Mouse (Mus musculus): ENCODE measurements at regions not wholly inside any gene's neighbourhood (a gene's known extent, or its start where the extent isn't known, plus 50 kb on each side); places are given as distances from the start of the nearest gene placed in this dataset.

- no peak for DNase-seq (ENCODE audit: low read depth)
Measured at GRCm38 (mm10) chr15:63171003-63171402, 674.0 kb downstream of the Gsdmc2 start.

GRCm38 (mm10) chr15:63170171-63170570, 674.8 kb downstream of the Gsdmc2 start:
- no peak for DNase-seq (ENCODE audit: low read depth)

GRCm38 (mm10) chr15:63166411-63166810, 678.6 kb downstream of the Gsdmc2 start:
- no peak for DNase-seq (ENCODE audit: low read depth)

GRCm38 (mm10) chr15:63163550-63164279, 681.3 kb downstream of the Gsdmc2 start:
- DNase-seq (ENCODE audit: low read depth), result no peak

GRCm38 (mm10) chr15:63162881-63163549, 682.0 kb downstream of the Gsdmc2 start:
- no peak for DNase-seq (ENCODE audit: low read depth)

- no peak for DNase-seq (ENCODE audit: low read depth)
Measured at GRCm38 (mm10) chr15:63123123-63123688, 721.8 kb downstream of the Gsdmc2 start.

- no peak for DNase-seq (ENCODE audit: low read depth)
Measured at GRCm38 (mm10) chr15:63112918-63113317, 732.1 kb downstream of the Gsdmc2 start.

GRCm38 (mm10) chr15:63100093-63100492, 744.9 kb downstream of the Gsdmc2 start:
- no peak for DNase-seq (ENCODE audit: low read depth)

GRCm38 (mm10) chr15:63081972-63082371, 763.0 kb downstream of the Gsdmc2 start:
- no peak for DNase-seq (ENCODE audit: low read depth)

GRCm38 (mm10) chr15:63079825-63080224, 765.2 kb downstream of the Gsdmc2 start:
- DNase-seq (ENCODE audit: low read depth), result no peak

- DNase-seq (ENCODE audit: low read depth), result no peak
Measured at GRCm38 (mm10) chr15:63071921-63072320, 773.1 kb downstream of the Gsdmc2 start.

- no peak for DNase-seq (ENCODE audit: low read depth)
Measured at GRCm38 (mm10) chr15:63067126-63067525, 777.9 kb downstream of the Gsdmc2 start.

- DNase-seq (ENCODE audit: low read depth), result no peak
Measured at GRCm38 (mm10) chr15:63066020-63066439, 778.9 kb downstream of the Gsdmc2 start.

- DNase-seq (ENCODE audit: low read depth), result no peak
Measured at GRCm38 (mm10) chr15:63061891-63062290, 783.1 kb downstream of the Gsdmc2 start.

- DNase-seq (ENCODE audit: low read depth), result no peak
Measured at GRCm38 (mm10) chr15:63060826-63061225, 784.2 kb downstream of the Gsdmc2 start.

GRCm38 (mm10) chr15:63052570-63053255, 792.3 kb downstream of the Gsdmc2 start:
- no peak for DNase-seq (ENCODE audit: low read depth)

- DNase-seq (ENCODE audit: low read depth), result no peak
Measured at GRCm38 (mm10) chr15:63050033-63050432, 794.9 kb downstream of the Gsdmc2 start.

GRCm38 (mm10) chr15:63042367-63042766, 802.6 kb downstream of the Gsdmc2 start:
- DNase-seq (ENCODE audit: low read depth), result no peak

- DNase-seq (ENCODE audit: low read depth), result no peak
Measured at GRCm38 (mm10) chr15:63036241-63036640, 808.7 kb downstream of the Gsdmc2 start.

- no peak for DNase-seq (ENCODE audit: low read depth)
Measured at GRCm38 (mm10) chr15:63020826-63021225, 824.2 kb downstream of the Gsdmc2 start.

- DNase-seq (ENCODE audit: low read depth), result no peak
Measured at GRCm38 (mm10) chr15:63017966-63018365, 827.0 kb downstream of the Gsdmc2 start.

- DNase-seq (ENCODE audit: low read depth), result no peak
Measured at GRCm38 (mm10) chr15:63006471-63007228, 838.3 kb downstream of the Gsdmc2 start.

Measured in c-Kit-positive CD71-negative TER-119-negative erythroid progenitor cells, embryonic 14.5 days (primary cell).